Mouse (Mus musculus): ENCODE data around the gene Pth1r. TPM values are rescaled to one million over a fixed set of nuclear protein-coding genes. Genes with fewer than 3 reads are reported as not detected.

The Pth1r gene
- total and polyA plus RNA-seq, 2 experiments from 2014 or later, result 7.8 to 11.4 TPM

GRCm38 (mm10) chr9:110732623-110733022 is 14.3 kb downstream of the Pth1r start:
- no peaks in the 10 kb centered on the region for H3K36me3 ChIP-seq (ENCODE audit: insufficient read depth)
- no peak overlapping the region for H3K9ac ChIP-seq
- TF ChIP-seq CTCF (IDR thresholded peaks at IDR 0.05; ENCODE audit: low read depth), result no peak
- H3K27ac ChIP-seq (ENCODE audit: low read depth, low read length), result no peak overlapping the region
- no peaks in the 10 kb centered on the region for H3K9me3 ChIP-seq (ENCODE audit: low read length)
- H3K4me2 ChIP-seq (ENCODE audit: low read depth), result peak overlapping the region; percentile 72
- ATAC-seq (peak; percentile 86), DNase-seq (peak; percentile 59)
- H3K4me3 ChIP-seq (ENCODE audit: low read depth, low read length), result peak overlapping the region; percentile 39
- H3K4me1 ChIP-seq (ENCODE audit: insufficient read depth), result 0 out of 2 replicates have a peak, but pooled peaks cover 6% of the 10 kb centered on the region
- WGBS, result under 1% methylated on average over 26 of the region's 26 CpGs
- H3K27me3 ChIP-seq (ENCODE audit: insufficient read depth, low read length), result peaks cover 21% of the 10 kb centered on the region

GRCm38 (mm10) chr9:110731859-110732258 is 15.1 kb downstream of the Pth1r start:
- no peak for ATAC-seq
- H3K4me1 ChIP-seq (ENCODE audit: insufficient read depth), result peaks cover 11% of the 10 kb centered on the region; the same call in 1 of the 2 replicates
- no peak for TF ChIP-seq CTCF (IDR thresholded peaks at IDR 0.05; ENCODE audit: low read depth)
- H3K4me3 ChIP-seq (ENCODE audit: low read depth, low read length), result no peak overlapping the region
- no peak overlapping the region for H3K4me2 ChIP-seq (ENCODE audit: low read depth)
- no peak overlapping the region for H3K27ac ChIP-seq (ENCODE audit: low read depth, low read length)
- no peaks in the 10 kb centered on the region for H3K36me3 ChIP-seq (ENCODE audit: insufficient read depth)
- DNase-seq, result no peak
- WGBS, result 64% methylated on average over 4 of the region's 4 CpGs
- H3K27me3 ChIP-seq (ENCODE audit: insufficient read depth, low read length), result peaks cover 26% of the 10 kb centered on the region
- H3K9ac ChIP-seq, result no peak overlapping the region
- H3K9me3 ChIP-seq (ENCODE audit: low read length), result no peaks in the 10 kb centered on the region

- H3K27me3 ChIP-seq (ENCODE audit: insufficient read depth, low read length), result peaks cover 34% of the 10 kb centered on the region
- no peaks in the 10 kb centered on the region for H3K36me3 ChIP-seq (ENCODE audit: insufficient read depth)
- 19% methylated on average over 8 of the region's 8 CpGs for WGBS
Measured at GRCm38 (mm10) chr9:110729841-110730240, 17.1 kb downstream of the Pth1r start.

GRCm38 (mm10) chr9:110726867-110727266 is 20.1 kb downstream of the Pth1r start:
- Histone ChIP-seq H3K9me3 (ENCODE audit: low read length) (no peaks in the 10 kb centered on the region), H3K27ac (ENCODE audit: low read depth, low read length) (no peak overlapping the region), H3K9ac (peak overlapping the region; percentile 41), H3K27me3 (ENCODE audit: insufficient read depth, low read length) (peaks cover 25% of the 10 kb centered on the region), H3K4me3 (ENCODE audit: low read depth, low read length) (peak overlapping the region; percentile 29), H3K4me1 (ENCODE audit: insufficient read depth) (peaks cover 7% of the 10 kb centered on the region; the same call in 1 of the 2 replicates), H3K36me3 (ENCODE audit: insufficient read depth) (no peaks in the 10 kb centered on the region), H3K4me2 (ENCODE audit: low read depth) (peak overlapping the region; percentile 60)
- DNase-seq (peak; percentile 32), ATAC-seq (peak; percentile 18; the same call in 1 of the 2 replicates)
- WGBS, result 9% methylated on average over 33 of the region's 33 CpGs
- no peak for TF ChIP-seq CTCF (IDR thresholded peaks at IDR 0.05; ENCODE audit: low read depth)

More at GRCm38 (mm10) chr9:110729841-110730240, 17.1 kb downstream of the Pth1r start:
- H3K4me2 ChIP-seq (ENCODE audit: low read depth), result no peak overlapping the region
- no peak overlapping the region for H3K27ac ChIP-seq (ENCODE audit: low read depth, low read length)
- H3K9me3 ChIP-seq (ENCODE audit: low read length), result no peaks in the 10 kb centered on the region
- peak; percentile 70 for TF ChIP-seq CTCF (IDR thresholded peaks at IDR 0.05; ENCODE audit: low read depth)
- DNase-seq (peak; percentile 36), ATAC-seq (no peak)
- no peak overlapping the region for H3K9ac ChIP-seq
- H3K4me3 ChIP-seq (ENCODE audit: low read depth, low read length), result no peak overlapping the region
- peaks cover 11% of the 10 kb centered on the region; the same call in 1 of the 2 replicates for H3K4me1 ChIP-seq (ENCODE audit: insufficient read depth)

GRCm38 (mm10) chr9:110725721-110726135 is 21.2 kb downstream of the Pth1r start:
- TF ChIP-seq CTCF (IDR thresholded peaks at IDR 0.05; ENCODE audit: low read depth), result no peak
- DNase-seq, result peak; percentile 59
- 9% methylated on average over 9 of the region's 9 CpGs for WGBS
- no peak overlapping the region for H3K27ac ChIP-seq (ENCODE audit: low read depth, low read length)
- 0 out of 2 replicates have a peak overlapping the region, but pooled peaks have one; percentile 1 for H3K9ac ChIP-seq
- H3K9me3 ChIP-seq (ENCODE audit: low read length), result no peaks in the 10 kb centered on the region
- H3K4me3 ChIP-seq (ENCODE audit: low read depth, low read length), result no peak overlapping the region
- no peak overlapping the region for H3K4me2 ChIP-seq (ENCODE audit: low read depth)
- no peaks in the 10 kb centered on the region for H3K36me3 ChIP-seq (ENCODE audit: insufficient read depth)
- H3K27me3 ChIP-seq (ENCODE audit: insufficient read depth, low read length), result peaks cover 25% of the 10 kb centered on the region
- H3K4me1 ChIP-seq (ENCODE audit: insufficient read depth), result peaks cover 7% of the 10 kb centered on the region; the same call in 1 of the 2 replicates
- ATAC-seq, result peak; percentile 74

GRCm38 (mm10) chr9:110722060-110722459 is 24.9 kb downstream of the Pth1r start:
- Histone ChIP-seq H3K27me3 (ENCODE audit: insufficient read depth, low read length) (0 out of 2 replicates have a peak, but pooled peaks cover 8% of the 10 kb centered on the region), H3K4me3 (ENCODE audit: low read depth, low read length) (no peak overlapping the region), H3K9ac (no peak overlapping the region), H3K4me2 (ENCODE audit: low read depth) (no peak overlapping the region), H3K36me3 (ENCODE audit: insufficient read depth) (no peaks in the 10 kb centered on the region), H3K4me1 (ENCODE audit: insufficient read depth) (no peaks in the 10 kb centered on the region), H3K9me3 (ENCODE audit: low read length) (no peaks in the 10 kb centered on the region), H3K27ac (ENCODE audit: low read depth, low read length) (no peak overlapping the region)
- 81% methylated on average over 10 of the region's 10 CpGs for WGBS
- no peak for ATAC-seq
- DNase-seq, result no peak
- TF ChIP-seq CTCF (IDR thresholded peaks at IDR 0.05; ENCODE audit: low read depth), result no peak

- DNase-seq (no peak), ATAC-seq (no peak)
- Histone ChIP-seq H3K9me3 (ENCODE audit: low read length) (no peaks in the 10 kb centered on the region), H3K9ac (no peak overlapping the region), H3K27me3 (ENCODE audit: insufficient read depth, low read length) (no peaks in the 10 kb centered on the region), H3K4me2 (ENCODE audit: low read depth) (no peak overlapping the region), H3K4me3 (ENCODE audit: low read depth, low read length) (no peak overlapping the region), H3K27ac (ENCODE audit: low read depth, low read length) (no peak overlapping the region), H3K36me3 (ENCODE audit: insufficient read depth) (peaks cover 4% of the 10 kb centered on the region; the same call in 1 of the 2 replicates), H3K4me1 (ENCODE audit: insufficient read depth) (no peaks in the 10 kb centered on the region)
- no peak for TF ChIP-seq CTCF (IDR thresholded peaks at IDR 0.05; ENCODE audit: low read depth)
- WGBS, result 77% methylated on average over 5 of the region's 5 CpGs
Measured at GRCm38 (mm10) chr9:110719977-110720376, 27.0 kb downstream of the Pth1r start.

Measured in forebrain, postnatal 0 days (tissue).